Mouse (Mus musculus): ENCODE measurements around the gene Vmn1r23. TPM values are rescaled to one million over a fixed set of nuclear protein-coding genes. Genes with fewer than 3 reads are reported as not detected.
"Not testable (repeated sequence)": the region's sequence is repeated elsewhere in the genome, so short reads cannot be mapped to it uniquely, and the experiment has no call there.

Vmn1r23 gene
- total RNA-seq (2021) = not detected
- long read RNA-seq, experiment 1 = 0 reads
- long read RNA-seq, experiment 2 = 0 reads

DNA sequence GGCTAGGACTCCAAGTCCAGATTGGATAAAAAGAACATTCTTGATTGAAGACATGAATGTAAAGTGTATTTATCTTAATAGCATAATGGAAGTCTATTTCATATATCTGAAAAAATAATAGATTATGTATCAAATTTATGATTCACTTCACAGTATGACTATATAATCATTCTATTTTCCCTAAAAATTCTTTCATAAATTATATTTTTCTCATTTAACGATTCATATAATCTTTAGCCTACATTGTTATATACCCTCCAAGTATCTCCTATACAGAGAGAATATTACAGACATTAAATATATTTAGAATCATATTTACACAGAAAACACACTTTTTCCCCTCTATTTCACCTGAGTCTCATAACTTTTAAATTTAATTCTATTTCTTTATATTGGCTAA is at the start of gene Vmn1r23:
Gene Vmn1r23 (minus strand): TSS at position 101 of the 400 bp plus-strand sequence.
- no peak for TF ChIP-seq CTCF (IDR thresholded peaks at IDR 0.05)

DNA sequence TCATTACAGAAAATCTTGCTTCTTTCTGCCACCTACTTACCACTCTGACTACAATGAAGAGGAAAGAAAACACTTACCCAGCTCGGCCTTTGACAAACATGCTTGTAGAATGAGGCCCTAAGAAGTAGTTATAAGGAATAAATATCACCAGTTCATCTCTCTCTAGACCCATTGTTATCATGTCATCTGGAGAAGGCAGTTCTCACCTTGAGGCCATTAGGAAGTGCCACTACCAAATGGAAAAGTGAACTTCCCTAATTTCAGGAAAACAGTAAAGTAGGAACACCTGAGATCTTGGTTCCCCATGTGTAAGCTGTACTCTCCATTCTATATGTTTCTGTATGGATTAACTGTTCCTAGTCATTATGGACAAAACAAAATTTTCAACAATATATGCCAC is 34.8 kb upstream of the Vmn1r23 start, which contains the start of gene Vmn1r24:
Gene Vmn1r24 (minus strand): TSS at position 101 of the 400 bp plus-strand sequence.
- H3K27ac ChIP-seq; H3K4me3 ChIP-seq; intact Hi-C loops (cut with DNase I); DNase-seq: not testable (repeated sequence)

More for the DNA sequence above, at the start of gene Vmn1r23:
- DNase-seq = no peak
- intact Hi-C loops (cut with DNase I) = no loop called here
- no peak within 1 kb of the TSS for H3K4me3 ChIP-seq
- no peak within 1 kb of the TSS for H3K27ac ChIP-seq

DNA sequence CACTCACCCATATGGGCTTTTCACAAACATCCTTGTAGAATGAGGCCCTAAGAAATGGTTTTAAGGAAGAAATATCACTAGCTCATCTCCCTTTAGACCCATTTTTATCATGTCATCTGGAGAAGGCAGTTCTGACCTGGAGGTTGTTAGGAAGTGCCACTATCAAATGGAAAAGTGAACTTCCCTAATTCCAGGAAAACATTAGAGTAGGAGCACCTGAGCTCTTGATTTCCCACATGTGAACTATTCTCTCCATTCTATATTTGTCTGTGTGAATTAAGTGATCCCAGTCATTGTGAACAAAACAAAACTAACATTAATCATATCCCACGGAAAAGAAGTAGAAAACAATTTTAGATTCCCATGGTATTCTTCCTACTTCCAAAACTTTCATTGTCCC is 18.7 kb downstream of the Vmn1r23 start, which contains the start of gene Vmn1r22:
Gene Vmn1r22 (minus strand): TSS at position 101 of the 400 bp plus-strand sequence.
- DNase-seq = no peak
- Histone ChIP-seq H3K4me3 (no peak within 1 kb of the TSS), H3K27ac (no peak within 1 kb of the TSS)
- TF ChIP-seq CTCF (IDR thresholded peaks at IDR 0.05) = no peak
- intact Hi-C loops (cut with DNase I) = no loop called here

Other genes with a start within 250 kb of the Vmn1r23 start
- gene Pyurf, start 234.8 kb downstream of the Vmn1r23 start, total RNA-seq (2021) = 10 to 100 TPM; 10.3 to 15.1 TPM
- gene Lancl2, start 224.3 kb downstream of the Vmn1r23 start, total RNA-seq (2021) = 10 to 100 TPM in 1 of 2 experiments, 1 to 10 TPM in 1; 9.0 to 10.7 TPM
- 1 to 10 TPM; 3.2 to 5.6 TPM for gene Vopp1, start 101.7 kb downstream of the Vmn1r23 start, total RNA-seq (2021)
- not detected for gene Vmn1r21, start 76.5 kb downstream of the Vmn1r23 start, total RNA-seq (2021)
- gene Vmn1r22, start 18.8 kb downstream of the Vmn1r23 start, total RNA-seq (2021) = not detected
- not detected for gene Vmn1r24, start 34.7 kb upstream of the Vmn1r23 start, total RNA-seq (2021)
- not detected for gene Vmn1r25, start 54.0 kb upstream of the Vmn1r23 start, total RNA-seq (2021)
- gene Vmn1r26, start 88.3 kb upstream of the Vmn1r23 start, total RNA-seq (2021) = not detected